Mouse (Mus musculus) liver, embryonic 16.5 days (tissue): ENCODE data around the gene Fcrlb. TPM values are rescaled to one million over a fixed set of nuclear protein-coding genes. Genes with fewer than 3 reads are reported as not detected.
A peak's percentile ranks its signal among the peaks of the same experiment; 100 is the strongest.

Experiments used
- ATAC-seq: fragments of 200-750 bp; cut with Nextera tagmentation; 2 replicates; pipeline ENCODE4 v1.8.0; 2017; ENCODE audit warnings: low read depth, mild to moderate bottlenecking, moderate number of reproducible peaks, moderate library complexity
- H3K27ac ChIP-seq: fragments of 300-500 bp; sonication (generic); 2 replicates; pipeline ENCODE4 v1.5.1; 2014; ENCODE audit warnings: mild to moderate bottlenecking, low read length
- H3K27me3 ChIP-seq: fragments of 300-500 bp; sonication (generic); 2 replicates; pipeline ENCODE4 v1.6.1; 2014; ENCODE audit warnings: low read depth, low read length, mixed read lengths; ENCODE audit not compliant: control insufficient read depth, insufficient read depth
- H3K36me3 ChIP-seq: fragments of 300-500 bp; sonication (generic); 2 replicates; pipeline ENCODE4 v1.6.1; 2014; ENCODE audit warnings: mild to moderate bottlenecking; ENCODE audit not compliant: control insufficient read depth, insufficient read depth
- H3K4me1 ChIP-seq: fragments of 300-500 bp; sonication (generic); 2 replicates; pipeline ENCODE4 v1.6.1; 2014; ENCODE audit warnings: low read depth, low read length, mixed read lengths; ENCODE audit not compliant: control insufficient read depth
- H3K4me2 ChIP-seq: fragments of 300-500 bp; sonication (generic); 2 replicates; pipeline ENCODE4 v1.6.1; 2014; ENCODE audit warnings: low read depth, low read length, mixed read lengths
- H3K4me3 ChIP-seq: fragments of 300-500 bp; sonication (generic); 2 replicates; pipeline ENCODE4 v1.5.1; 2014; ENCODE audit warnings: low read depth, mild to moderate bottlenecking, low read length
- H3K9ac ChIP-seq: fragments of 300-500 bp; sonication (generic); 2 replicates; pipeline ENCODE4 v1.6.1; 2014; ENCODE audit warnings: low read depth, low read length
- H3K9me3 ChIP-seq: fragments of 300-500 bp; sonication (generic); replicated peaks from 2 replicates; pipeline ENCODE4 v1.6.1; 2016; ENCODE audit warnings: low read length; ENCODE audit not compliant: control insufficient read depth
- WGBS: fragments of 180-500 bp; shearing (Covaris S2); extraction: QIAGEN DNeasy Blood & Tissue Kit; methylation state at CpG from one replicate; pipeline ENCODE4 v1.1.7; 2014; ENCODE audit not compliant: insufficient replicate concordance; 5-methylcytosine and 5-hydroxymethylcytosine counted together
- polyA plus RNA-seq: library from polyadenylated mRNA; unstranded; fragments of >200 nt; fragmentation: Nextera tagmentation; extraction: Ambion mirVana; gene quantifications from 2 replicates; pipeline ENCODE4 v1.2.1, GENCODE M21; 2015

The Fcrlb gene
- polyA plus RNA-seq, 1 experiment from 2014 or later = 0.06 TPM

- Histone ChIP-seq H3K9me3 (no peaks in the 10 kb centered on the region), H3K4me3 (peak overlapping the region; percentile 4; the same call in 1 of the 2 replicates), H3K9ac (no peak overlapping the region), H3K4me2 (peak overlapping the region; percentile 53; the same call in 1 of the 2 replicates), H3K27me3 (peaks cover 20% of the 10 kb centered on the region), H3K4me1 (peaks cover 5% of the 10 kb centered on the region; the same call in 1 of the 2 replicates), H3K36me3 (no peaks in the 10 kb centered on the region), H3K27ac (no peak overlapping the region)
- WGBS = 28% methylated on average over 10 of the region's 10 CpGs
- ATAC-seq = peak; percentile 27; the same call in 1 of the 2 replicates
Measured at GRCm38 (mm10) chr1:170901536-170902238, 11.1 kb downstream of the Fcrlb start.

- ATAC-seq = no peak
- peak overlapping the region; percentile 4; the same call in 1 of the 2 replicates for H3K4me3 ChIP-seq
- 17% methylated on average over 10 of the region's 10 CpGs for WGBS
Measured at GRCm38 (mm10) chr1:170900799-170901467, 11.8 kb downstream of the Fcrlb start.

GRCm38 (mm10) chr1:170898413-170899075 lies 14.2 kb downstream of the Fcrlb start:
- peak; percentile 24; the same call in 1 of the 2 replicates for ATAC-seq
- WGBS = 37% methylated on average over 16 of the region's 16 CpGs
- no peak overlapping the region for H3K4me2 ChIP-seq

More at GRCm38 (mm10) chr1:170900799-170901467, 11.8 kb downstream of the Fcrlb start:
- Histone ChIP-seq H3K4me2 (peak overlapping the region; percentile 53), H3K4me1 (peaks cover 5% of the 10 kb centered on the region; the same call in 1 of the 2 replicates), H3K9me3 (no peaks in the 10 kb centered on the region), H3K27ac (no peak overlapping the region), H3K27me3 (peaks cover 13% of the 10 kb centered on the region), H3K36me3 (no peaks in the 10 kb centered on the region), H3K9ac (0 out of 2 replicates have a peak overlapping the region, but pooled peaks have one; percentile 18)

GRCm38 (mm10) chr1:170896651-170897281 lies 16.0 kb downstream of the Fcrlb start:
- no peak overlapping the region for H3K4me2 ChIP-seq
- no peak overlapping the region for H3K9ac ChIP-seq
- ATAC-seq = no peak
- WGBS = 32% methylated on average over 5 of the region's 5 CpGs
- peaks cover 4% of the 10 kb centered on the region; the same call in 1 of the 2 replicates for H3K4me1 ChIP-seq
- no peaks in the 10 kb centered on the region for H3K36me3 ChIP-seq
- H3K9me3 ChIP-seq = no peaks in the 10 kb centered on the region
- no peak overlapping the region for H3K27ac ChIP-seq
- H3K27me3 ChIP-seq = peaks cover 5% of the 10 kb centered on the region; the same call in 1 of the 2 replicates
- no peak overlapping the region for H3K4me3 ChIP-seq

More at GRCm38 (mm10) chr1:170898413-170899075, 14.2 kb downstream of the Fcrlb start:
- no peak overlapping the region for H3K9ac ChIP-seq
- peaks cover 5% of the 10 kb centered on the region; the same call in 1 of the 2 replicates for H3K4me1 ChIP-seq
- peaks cover 7% of the 10 kb centered on the region; the same call in 1 of the 2 replicates for H3K27me3 ChIP-seq
- H3K4me3 ChIP-seq = no peak overlapping the region
- H3K27ac ChIP-seq = no peak overlapping the region
- H3K36me3 ChIP-seq = no peaks in the 10 kb centered on the region
- no peaks in the 10 kb centered on the region for H3K9me3 ChIP-seq

- Histone ChIP-seq H3K4me3 (no peak overlapping the region), H3K4me1 (no peaks in the 10 kb centered on the region), H3K27me3 (peaks cover 5% of the 10 kb centered on the region; the same call in 1 of the 2 replicates), H3K9ac (no peak overlapping the region), H3K9me3 (no peaks in the 10 kb centered on the region), H3K36me3 (no peaks in the 10 kb centered on the region), H3K27ac (no peak overlapping the region), H3K4me2 (no peak overlapping the region)
- WGBS = 51% methylated on average over 9 of the region's 9 CpGs
- no peak for ATAC-seq
Measured at GRCm38 (mm10) chr1:170894603-170895602, 17.8 kb downstream of the Fcrlb start.

GRCm38 (mm10) chr1:170892279-170892678 lies 20.5 kb downstream of the Fcrlb start:
- H3K4me1 ChIP-seq = no peaks in the 10 kb centered on the region
- H3K4me3 ChIP-seq = no peak overlapping the region
- no peak overlapping the region for H3K27ac ChIP-seq
- ATAC-seq = no peak
- no peak overlapping the region for H3K9ac ChIP-seq
- no peaks in the 10 kb centered on the region for H3K9me3 ChIP-seq
- no peaks in the 10 kb centered on the region for H3K36me3 ChIP-seq
- no peaks in the 10 kb centered on the region for H3K27me3 ChIP-seq
- 43% methylated on average over 1 of the region's 1 CpGs for WGBS
- no peak overlapping the region for H3K4me2 ChIP-seq

GRCm38 (mm10) chr1:170891646-170892045 lies 21.1 kb downstream of the Fcrlb start:
- Histone ChIP-seq H3K4me1 (no peaks in the 10 kb centered on the region), H3K4me3 (no peak overlapping the region), H3K27ac (no peak overlapping the region), H3K9ac (no peak overlapping the region), H3K27me3 (no peaks in the 10 kb centered on the region), H3K36me3 (no peaks in the 10 kb centered on the region), H3K9me3 (no peaks in the 10 kb centered on the region), H3K4me2 (no peak overlapping the region)
- no peak for ATAC-seq
- WGBS = 41% methylated on average over 2 of the region's 2 CpGs

- Histone ChIP-seq H3K36me3 (no peaks in the 10 kb centered on the region), H3K27me3 (no peaks in the 10 kb centered on the region), H3K9ac (no peak overlapping the region), H3K4me1 (peaks cover 10% of the 10 kb centered on the region), H3K9me3 (no peaks in the 10 kb centered on the region), H3K27ac (no peak overlapping the region), H3K4me3 (no peak overlapping the region), H3K4me2 (no peak overlapping the region)
- no peak for ATAC-seq
- WGBS = 77% methylated on average over 4 of the region's 4 CpGs
Measured at GRCm38 (mm10) chr1:170889310-170889709, 23.4 kb downstream of the Fcrlb start.
